Mouse (Mus musculus): ENCODE measurements around the gene Lama4. TPM values are rescaled to one million over a fixed set of nuclear protein-coding genes. Genes with fewer than 3 reads are reported as not detected.

Lama4 gene
- 1.1 and 1.4 TPM in 2 replicates for polyA plus RNA-seq (2021; fragmentation: Nextera tagmentation)
- long read RNA-seq, experiment 1, full-length matches to known transcripts = 1 of 3 reads
- long read RNA-seq, experiment 1, partial matches to known transcripts = 2 of 3 reads
- long read RNA-seq, experiment 1, other reads (novel, unspliced or antisense) = 0 of 3 reads
- long read RNA-seq, experiment 2, partial matches to known transcripts = 0 of 1 reads
- long read RNA-seq, experiment 2, other reads (novel, unspliced or antisense) = 1 of 1 reads

DNA sequence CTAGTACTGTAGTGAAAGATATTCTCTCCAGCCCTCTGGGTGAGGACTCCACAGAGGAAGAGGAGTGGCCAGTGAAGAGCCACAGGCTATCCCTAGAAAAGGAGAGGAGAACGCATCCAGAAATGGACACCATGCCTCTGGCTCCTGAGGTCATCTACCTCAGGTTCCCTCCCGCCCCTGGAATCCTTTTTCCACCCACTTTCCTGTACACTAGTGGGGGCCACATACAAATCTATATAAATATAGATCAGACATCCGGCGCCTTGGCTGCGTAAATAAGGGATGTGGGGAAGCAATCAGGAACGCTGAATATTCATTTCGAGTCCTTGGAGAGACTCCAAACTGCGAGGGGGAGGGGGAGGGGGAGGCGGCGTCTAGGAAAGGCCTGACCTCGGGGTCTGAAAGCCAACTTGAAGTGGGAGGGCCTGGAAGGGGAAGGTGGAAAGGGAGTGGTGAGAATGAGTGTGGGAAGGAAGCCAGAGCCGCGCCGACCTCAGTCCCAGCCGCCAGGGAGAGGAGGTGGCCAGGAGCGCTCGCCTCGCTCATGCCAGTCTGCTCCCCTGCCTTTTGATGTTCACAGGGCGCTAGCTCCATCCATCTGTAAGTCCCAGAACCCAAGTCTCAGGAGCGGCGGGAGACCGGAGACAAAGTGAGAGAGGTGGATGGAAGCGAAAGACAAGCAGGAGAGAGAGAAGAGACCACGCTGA lies at the start of gene Lama4:
Gene Lama4 (plus strand): TSS at position 441 of the 707 bp plus-strand sequence.

DNA sequence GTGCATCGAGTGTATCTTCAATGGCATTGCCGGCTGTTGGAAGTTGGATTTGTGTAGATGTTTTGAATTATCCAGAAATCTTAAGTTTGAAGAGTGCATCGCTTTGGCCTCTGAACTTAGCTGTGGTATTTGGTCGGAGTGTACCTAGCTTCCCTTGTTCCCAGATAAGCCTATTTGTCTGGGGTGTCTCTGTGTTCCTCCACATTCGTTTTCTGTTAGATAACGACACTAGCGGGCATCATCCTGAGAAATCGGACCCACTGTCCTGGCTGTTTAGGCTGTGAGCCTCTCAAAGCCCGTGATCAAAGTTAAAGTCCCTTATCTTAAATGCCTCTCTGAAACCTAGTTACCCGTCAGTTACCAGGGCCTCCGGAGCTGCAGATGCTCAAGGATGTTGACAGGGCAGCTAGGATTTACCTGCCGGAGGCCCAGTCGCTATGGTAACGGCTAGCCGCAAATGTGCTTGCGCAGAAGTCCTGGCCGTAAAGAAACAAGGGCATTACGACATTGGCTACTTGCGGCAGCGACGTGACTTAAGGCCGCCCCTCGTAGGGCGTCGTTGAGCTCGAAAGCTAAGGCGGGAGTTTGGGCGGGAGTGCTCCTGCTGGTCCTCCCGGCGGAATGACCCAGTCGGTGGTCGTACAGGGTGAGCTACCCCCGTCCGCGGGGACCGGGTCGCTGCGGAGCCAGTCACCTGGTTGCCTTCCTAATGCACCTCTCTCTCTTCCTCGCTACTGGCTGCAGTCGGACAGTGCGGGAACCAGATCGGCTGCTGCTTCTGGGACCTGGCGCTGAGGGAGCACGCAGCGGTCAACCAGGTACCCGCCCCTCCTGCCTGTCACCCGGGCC lies 168.4 kb downstream of the Lama4 start, which contains the start of the genes Fam229b and Tube1:
Gene Fam229b (minus strand): TSS at position 453 of the 849 bp plus-strand sequence.
Gene Tube1 (plus strand): TSS at position 515 of the 849 bp plus-strand sequence.

Other genes starting within 250 kb of the Lama4 start
- not detected in 2 replicates for gene Rfpl4b, start 143.7 kb upstream of the Lama4 start, polyA plus RNA-seq (2021; fragmentation: Nextera tagmentation)
- 37.4 and 40.6 TPM in 2 replicates for gene Fam229b, start 168.4 kb downstream of the Lama4 start, polyA plus RNA-seq (2021; fragmentation: Nextera tagmentation)
- gene Tube1, start 168.5 kb downstream of the Lama4 start, polyA plus RNA-seq (2021; fragmentation: Nextera tagmentation) = 1.7 and 2.2 TPM in 2 replicates
- 0.08 TPM in 1 of 2 replicates, not detected in the other for gene Ccn6, start 198.3 kb downstream of the Lama4 start, polyA plus RNA-seq (2021; fragmentation: Nextera tagmentation)

All from left cerebral cortex, adult 6 months (tissue).